Mouse (Mus musculus): ENCODE measurements around the gene Vmn1r26.
"Not testable (repeated sequence)": the region's sequence is repeated elsewhere in the genome, so short reads cannot be mapped to it uniquely, and the experiment has no call there.

Vmn1r26 gene

GRCm38 (mm10) chr6:58015059-58015458, at the start of gene Vmn1r26:
Gene Vmn1r26, minus strand, starts transcription at chr6:58015159.
- no peak for DNase-seq (ENCODE audit: low spot score)

- no peak for DNase-seq (ENCODE audit: low spot score)
Observed at GRCm38 (mm10) chr6:58044025-58044424, 29.1 kb upstream of the Vmn1r26 start.

GRCm38 (mm10) chr6:58017478-58017877, 2.5 kb upstream of the Vmn1r26 start:
- not testable (repeated sequence) for DNase-seq (ENCODE audit: low spot score)

GRCm38 (mm10) chr6:57980710-57981109, 34.2 kb downstream of the Vmn1r26 start, which contains the start of gene Vmn1r25:
Gene Vmn1r25, minus strand, starts transcription at chr6:57980810.
- DNase-seq (ENCODE audit: low spot score), result no peak

- not testable (repeated sequence) for DNase-seq (ENCODE audit: low spot score)
Observed at GRCm38 (mm10) chr6:57961403-57961802, 53.6 kb downstream of the Vmn1r26 start, which contains the start of gene Vmn1r24. Gene Vmn1r24, minus strand, starts transcription at chr6:57961503.
